Mouse (Mus musculus) hindbrain, embryonic 13.5 days (tissue): ENCODE results near the gene Mgmt. TPM values are rescaled to one million over a fixed set of nuclear protein-coding genes. Genes with fewer than 3 reads are reported as not detected.
A peak's percentile ranks its signal among the peaks of the same experiment; 100 is the strongest.

Experiments
- ATAC-seq: fragments of 200-750 bp; cut with Nextera tagmentation; 2 replicates; pipeline ENCODE4 v1.8.0; 2017; ENCODE audit warnings: moderate TSS enrichment; ENCODE audit not compliant: low FRiP score
- H3K27ac ChIP-seq: fragments of 300-500 bp; sonication (generic); 2 replicates; pipeline ENCODE4 v1.5.1; 2015; ENCODE audit warnings: inconsistent platforms, mild to moderate bottlenecking, moderate library complexity
- H3K27me3 ChIP-seq: fragments of 300-500 bp; sonication (generic); 2 replicates; pipeline ENCODE4 v1.6.1; 2015; ENCODE audit warnings: mild to moderate bottlenecking, inconsistent platforms
- H3K36me3 ChIP-seq: fragments of 300-500 bp; sonication (generic); 2 replicates; pipeline ENCODE4 v1.6.1; 2015; ENCODE audit warnings: mild to moderate bottlenecking, inconsistent platforms
- H3K4me1 ChIP-seq: fragments of 300-500 bp; sonication (generic); replicated peaks from 2 replicates; pipeline ENCODE4 v1.6.1; 2015; ENCODE audit warnings: inconsistent platforms
- H3K4me2 ChIP-seq: fragments of 300-500 bp; sonication (generic); 2 replicates; pipeline ENCODE4 v1.6.1; 2015; ENCODE audit warnings: inconsistent platforms, mild to moderate bottlenecking, moderate library complexity
- H3K4me3 ChIP-seq: fragments of 300-500 bp; sonication (generic); 2 replicates; pipeline ENCODE4 v1.5.1; 2015; ENCODE audit warnings: mild to moderate bottlenecking, inconsistent platforms
- H3K9ac ChIP-seq: fragments of 300-500 bp; sonication (generic); 2 replicates; pipeline ENCODE4 v1.6.1; 2015; ENCODE audit warnings: mild to moderate bottlenecking, inconsistent platforms
- H3K9me3 ChIP-seq: fragments of 300-500 bp; sonication (generic); 2 replicates; pipeline ENCODE4 v1.6.1; 2016; ENCODE audit warnings: inconsistent platforms
- WGBS: fragments of 180-500 bp; shearing (Covaris S2); methylation state at CpG from one replicate; pipeline ENCODE4 v1.1.7; 2015; 5-methylcytosine and 5-hydroxymethylcytosine counted together
- polyA plus RNA-seq: library from polyadenylated mRNA; unstranded; fragments of >200 nt; fragmentation: Nextera tagmentation; extraction: Ambion mirVana; gene quantifications from 2 replicates; pipeline ENCODE4 v1.2.1, GENCODE M21; 2015

The Mgmt gene
- polyA plus RNA-seq, result 1.8 and 2.1 TPM in 2 replicates

- Histone ChIP-seq H3K36me3 (no peaks in the 10 kb centered on the region), H3K27ac (no peak within 1 kb of the TSS), H3K4me3 (peak within 1 kb of the TSS; percentile 31), H3K27me3 (no peaks in the 10 kb centered on the region), H3K9me3 (no peaks in the 10 kb centered on the region), H3K4me1 (peaks cover 13% of the 10 kb centered on the region), H3K9ac (peak within 1 kb of the TSS; percentile 63), H3K4me2 (peak within 1 kb of the TSS; percentile 55)
- 12% methylated on average over 33 of the region's 33 CpGs for WGBS
- ATAC-seq, result peak; percentile 97
Measured at GRCm38 (mm10) chr7:136894106-136894986, at the start of gene Mgmt. Gene Mgmt, plus strand, starts transcription at chr7:136894614.

GRCm38 (mm10) chr7:136844835-136845234 is 49.6 kb upstream of the Mgmt start:
- Histone ChIP-seq H3K27ac (no peak overlapping the region), H3K27me3 (0 out of 2 replicates have a peak, but pooled peaks cover 3% of the 10 kb centered on the region), H3K4me1 (peaks cover 56% of the 10 kb centered on the region), H3K9me3 (no peaks in the 10 kb centered on the region), H3K36me3 (no peaks in the 10 kb centered on the region), H3K4me2 (no peak overlapping the region), H3K9ac (no peak overlapping the region), H3K4me3 (no peak overlapping the region)
- 51% methylated on average over 5 of the region's 5 CpGs for WGBS
- no peak for ATAC-seq

GRCm38 (mm10) chr7:136845321-136845720 is 49.1 kb upstream of the Mgmt start:
- H3K36me3 ChIP-seq, result no peaks in the 10 kb centered on the region
- H3K4me2 ChIP-seq, result no peak overlapping the region
- ATAC-seq, result no peak
- H3K27me3 ChIP-seq, result 0 out of 2 replicates have a peak, but pooled peaks cover 3% of the 10 kb centered on the region
- no peaks in the 10 kb centered on the region for H3K9me3 ChIP-seq
- peak overlapping the region; percentile 1; the same call in 1 of the 2 replicates for H3K27ac ChIP-seq
- no peak overlapping the region for H3K4me3 ChIP-seq
- H3K9ac ChIP-seq, result no peak overlapping the region
- H3K4me1 ChIP-seq, result peaks cover 56% of the 10 kb centered on the region
- WGBS, result 36% methylated on average over 9 of the region's 9 CpGs

GRCm38 (mm10) chr7:136846086-136846620 is 48.3 kb upstream of the Mgmt start:
- Histone ChIP-seq H3K4me2 (no peak overlapping the region), H3K4me3 (no peak overlapping the region), H3K27me3 (0 out of 2 replicates have a peak, but pooled peaks cover 3% of the 10 kb centered on the region), H3K27ac (peak overlapping the region; percentile 1), H3K9me3 (no peaks in the 10 kb centered on the region), H3K4me1 (peaks cover 49% of the 10 kb centered on the region), H3K9ac (no peak overlapping the region), H3K36me3 (no peaks in the 10 kb centered on the region)
- no peak for ATAC-seq
- 32% methylated on average over 10 of the region's 10 CpGs for WGBS

GRCm38 (mm10) chr7:136847601-136848000 is 46.8 kb upstream of the Mgmt start:
- Histone ChIP-seq H3K4me3 (no peak overlapping the region), H3K4me1 (peaks cover 37% of the 10 kb centered on the region), H3K36me3 (no peaks in the 10 kb centered on the region), H3K27me3 (0 out of 2 replicates have a peak, but pooled peaks cover 3% of the 10 kb centered on the region), H3K9ac (no peak overlapping the region), H3K27ac (no peak overlapping the region), H3K9me3 (no peaks in the 10 kb centered on the region), H3K4me2 (no peak overlapping the region)
- WGBS, result 95% methylated on average over 6 of the region's 6 CpGs
- no peak for ATAC-seq

- WGBS, result 84% methylated on average over 8 of the region's 8 CpGs
- H3K4me2 ChIP-seq, result no peak overlapping the region
- no peak overlapping the region for H3K4me3 ChIP-seq
- H3K4me1 ChIP-seq, result peaks cover 26% of the 10 kb centered on the region
- H3K27ac ChIP-seq, result no peak overlapping the region
- H3K9ac ChIP-seq, result no peak overlapping the region
- no peaks in the 10 kb centered on the region for H3K36me3 ChIP-seq
- no peak for ATAC-seq
- no peaks in the 10 kb centered on the region for H3K9me3 ChIP-seq
- 0 out of 2 replicates have a peak, but pooled peaks cover 3% of the 10 kb centered on the region for H3K27me3 ChIP-seq
Measured at GRCm38 (mm10) chr7:136848761-136849160, 45.7 kb upstream of the Mgmt start.

- H3K27ac ChIP-seq, result no peak overlapping the region
- no peak overlapping the region for H3K9ac ChIP-seq
- no peaks in the 10 kb centered on the region for H3K36me3 ChIP-seq
- no peak for ATAC-seq
- 0 out of 2 replicates have a peak, but pooled peaks cover 3% of the 10 kb centered on the region for H3K27me3 ChIP-seq
- peaks cover 17% of the 10 kb centered on the region for H3K4me1 ChIP-seq
- H3K4me2 ChIP-seq, result no peak overlapping the region
- 90% methylated on average over 3 of the region's 3 CpGs for WGBS
- no peak overlapping the region for H3K4me3 ChIP-seq
- H3K9me3 ChIP-seq, result no peaks in the 10 kb centered on the region
Measured at GRCm38 (mm10) chr7:136849811-136850210, 44.6 kb upstream of the Mgmt start.

- Histone ChIP-seq H3K9ac (no peak overlapping the region), H3K27ac (no peak overlapping the region), H3K36me3 (no peaks in the 10 kb centered on the region), H3K4me3 (no peak overlapping the region), H3K9me3 (no peaks in the 10 kb centered on the region), H3K4me2 (no peak overlapping the region), H3K4me1 (peaks cover 15% of the 10 kb centered on the region), H3K27me3 (0 out of 2 replicates have a peak, but pooled peaks cover 3% of the 10 kb centered on the region)
- 75% methylated on average over 5 of the region's 5 CpGs for WGBS
- no peak for ATAC-seq
Measured at GRCm38 (mm10) chr7:136850339-136850738, 44.1 kb upstream of the Mgmt start.

- Histone ChIP-seq H3K9ac (no peak overlapping the region), H3K4me2 (no peak overlapping the region), H3K27me3 (0 out of 2 replicates have a peak, but pooled peaks cover 3% of the 10 kb centered on the region), H3K4me1 (no peaks in the 10 kb centered on the region), H3K4me3 (no peak overlapping the region), H3K27ac (no peak overlapping the region), H3K36me3 (no peaks in the 10 kb centered on the region), H3K9me3 (no peaks in the 10 kb centered on the region)
- ATAC-seq, result no peak
- 84% methylated on average over 8 of the region's 8 CpGs for WGBS
Measured at GRCm38 (mm10) chr7:136851946-136852345, 42.5 kb upstream of the Mgmt start.

- H3K9ac ChIP-seq, result no peak overlapping the region
- H3K36me3 ChIP-seq, result no peaks in the 10 kb centered on the region
- H3K9me3 ChIP-seq, result no peaks in the 10 kb centered on the region
- H3K27ac ChIP-seq, result no peak overlapping the region
- 72% methylated on average over 4 of the region's 4 CpGs for WGBS
- ATAC-seq, result no peak
- H3K4me1 ChIP-seq, result no peaks in the 10 kb centered on the region
- H3K4me2 ChIP-seq, result no peak overlapping the region
- H3K27me3 ChIP-seq, result no peaks in the 10 kb centered on the region
- H3K4me3 ChIP-seq, result no peak overlapping the region
Measured at GRCm38 (mm10) chr7:136852721-136853120, 41.7 kb upstream of the Mgmt start.

- H3K27ac ChIP-seq, result no peak overlapping the region
- no peak overlapping the region for H3K4me3 ChIP-seq
- H3K4me1 ChIP-seq, result peaks cover 17% of the 10 kb centered on the region
- H3K9me3 ChIP-seq, result no peaks in the 10 kb centered on the region
- H3K9ac ChIP-seq, result no peak overlapping the region
- 0 out of 2 replicates have a peak, but pooled peaks cover 12% of the 10 kb centered on the region for H3K27me3 ChIP-seq
- no peak overlapping the region for H3K4me2 ChIP-seq
- H3K36me3 ChIP-seq, result no peaks in the 10 kb centered on the region
- WGBS, result 19% methylated on average over 7 of the region's 7 CpGs
- ATAC-seq, result no peak
Measured at GRCm38 (mm10) chr7:136864677-136865463, 29.5 kb upstream of the Mgmt start.

- no peak overlapping the region for H3K4me3 ChIP-seq
- no peak overlapping the region for H3K4me2 ChIP-seq
- ATAC-seq, result no peak
- no peak overlapping the region for H3K27ac ChIP-seq
- H3K27me3 ChIP-seq, result 0 out of 2 replicates have a peak, but pooled peaks cover 15% of the 10 kb centered on the region
- no peak overlapping the region for H3K9ac ChIP-seq
- 97% methylated on average over 4 of the region's 4 CpGs for WGBS
- H3K9me3 ChIP-seq, result no peaks in the 10 kb centered on the region
- peaks cover 20% of the 10 kb centered on the region for H3K4me1 ChIP-seq
- H3K36me3 ChIP-seq, result no peaks in the 10 kb centered on the region
Measured at GRCm38 (mm10) chr7:136865876-136866275, 28.5 kb upstream of the Mgmt start.
